In the genomic region with DNA sequence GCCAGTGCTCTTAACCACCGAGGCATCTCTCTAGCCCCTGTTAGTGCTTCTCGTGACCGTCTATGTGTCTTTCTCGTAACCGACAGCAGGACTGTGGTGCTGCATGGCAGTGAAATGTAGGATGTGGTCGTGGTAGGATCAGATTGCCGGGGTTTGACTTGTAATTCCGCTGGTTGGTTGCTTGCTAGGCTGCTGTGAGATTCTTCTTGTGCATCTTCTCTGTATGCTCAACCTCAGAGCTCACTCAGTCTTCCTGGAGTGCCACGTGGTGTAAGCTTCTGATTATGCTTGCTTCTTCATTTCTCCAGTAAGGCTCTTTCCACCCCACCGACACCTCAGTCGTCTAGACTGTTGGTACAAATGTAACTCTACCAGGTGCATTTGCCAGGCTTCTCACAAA, we compare ENCODE assay signal across 20 mouse cellular contexts. TPM values are rescaled to one million over a fixed set of nuclear protein-coding genes. Genes with fewer than 3 reads are reported as not detected.
DNase-seq lines count a peak whose midpoint lies in the region; ATAC-seq and TF ChIP-seq lines count a peak whose summit lies in the region.
"Had no signal": no experiment of that assay in that cellular context is flagged by ENCODE, and none has a peak within 500 bp of the region (broad histone marks: within the 10 kb centered on the region; RNA-seq: fewer than 3 reads in every experiment).

No protein-coding gene starts in this region.

- H3K4me1 ChIP-seq in midbrain, embryonic 11.5 days (ENCODE audit: control insufficient read depth, insufficient read depth, low read length), result no peaks in the 10 kb centered on the region
- H3K4me1 ChIP-seq in midbrain, postnatal 0 days (ENCODE audit: insufficient read depth, low read length), result no peaks in the 10 kb centered on the region
- no peaks in the 10 kb centered on the region for H3K4me1 ChIP-seq in stomach, postnatal 0 days (replicated peaks; ENCODE audit: control insufficient read depth, insufficient read depth)
- H3K4me1 ChIP-seq: embryonic facial prominence, embryonic 15.5 days; forebrain, embryonic 12.5 days had no signal

- no peaks in the 10 kb centered on the region for H3K36me3 ChIP-seq in midbrain, embryonic 11.5 days (ENCODE audit: control insufficient read depth, insufficient read depth, low read length)
- no peaks in the 10 kb centered on the region for H3K36me3 ChIP-seq in midbrain, postnatal 0 days (ENCODE audit: insufficient read depth, low read length)
- no peaks in the 10 kb centered on the region for H3K36me3 ChIP-seq in stomach, postnatal 0 days (ENCODE audit: control insufficient read depth, insufficient read depth, low read length)
- H3K36me3 ChIP-seq: embryonic facial prominence, embryonic 15.5 days; forebrain, embryonic 12.5 days; limb, embryonic 15.5 days had no signal

- no peak for TF ChIP-seq CTCF in midbrain, postnatal 0 days (IDR thresholded peaks at IDR 0.05)
- no peak for TF ChIP-seq CTCF in stomach, postnatal 0 days (IDR thresholded peaks at IDR 0.05; ENCODE audit: low read depth)

- no peak overlapping the region for H3K9ac ChIP-seq in midbrain, embryonic 11.5 days (ENCODE audit: low read length)
- no peak overlapping the region for H3K9ac ChIP-seq in midbrain, postnatal 0 days (replicated peaks; ENCODE audit: low read length, poor library complexity, severe bottlenecking)
- no peak overlapping the region for H3K9ac ChIP-seq in stomach, postnatal 0 days (ENCODE audit: low read length)
- H3K9ac ChIP-seq: embryonic facial prominence, embryonic 15.5 days; limb, embryonic 15.5 days had no signal

- TF ChIP-seq EP300 in stomach, postnatal 0 days (optimal IDR thresholded peaks at IDR 0.05), result no peak

- 95% methylated on average over 11 of the region's 11 CpGs for WGBS in midbrain, embryonic 11.5 days
- WGBS in midbrain, postnatal 0 days, result 93% methylated on average over 11 of the region's 11 CpGs
- WGBS in stomach, postnatal 0 days, result 84% methylated on average over 11 of the region's 11 CpGs

- no peak overlapping the region for H3K27ac ChIP-seq in midbrain, embryonic 11.5 days (ENCODE audit: low read depth, low read length)
- H3K27ac ChIP-seq in midbrain, postnatal 0 days (ENCODE audit: low read depth, low read length), result no peak overlapping the region
- H3K27ac ChIP-seq in stomach, postnatal 0 days (replicated peaks), result no peak overlapping the region
- H3K27ac ChIP-seq: embryonic facial prominence, embryonic 15.5 days; forebrain, embryonic 12.5 days; heart, adult 2 months; limb, embryonic 15.5 days had no signal

- peak; percentile 33 for DNase-seq in midbrain, embryonic 11.5 days (ENCODE audit: low spot score, missing footprints)
- no peak for DNase-seq in midbrain, postnatal 0 days (ENCODE audit: low spot score)
- peak; percentile 85 for DNase-seq in T-cell, adult 2 months (ENCODE audit: low spot score)
- DNase-seq in thymus, postnatal 25 days, result peak; percentile 47
- DNase-seq in stomach, postnatal 0 days (ENCODE audit: low spot score), result no peak
- DNase-seq in adrenal gland, adult 18-20 months (ENCODE audit: low spot score in 2 of 2), result no peak
- DNase-seq in right cerebral cortex, postnatal 36 days (ENCODE audit: low spot score in 2 of 2), result no peak
- DNase-seq: cerebellum, adult 11 months; heart, adult 2 months; heart, postnatal 10 days; lung, adult 2 months; right cerebral cortex, adult 18-20 months had no signal

- no peak for ATAC-seq in midbrain, embryonic 11.5 days (ENCODE audit: low FRiP score)
- ATAC-seq in midbrain, postnatal 0 days (ENCODE audit: low FRiP score), result no peak
- peak; percentile 50 for ATAC-seq in megakaryocyte progenitor cell, adult 5-6 weeks (replicated peaks; ENCODE audit: poor library complexity)
- ATAC-seq in stomach, postnatal 0 days (ENCODE audit: low FRiP score, low TSS enrichment), result no peak
- ATAC-seq: hindbrain, embryonic 16.5 days; Patski had no signal

- H3K9me3 ChIP-seq in midbrain, embryonic 11.5 days (ENCODE audit: control insufficient read depth, low read length), result no peaks in the 10 kb centered on the region
- H3K9me3 ChIP-seq in midbrain, postnatal 0 days (ENCODE audit: low read length), result no peaks in the 10 kb centered on the region
- no peaks in the 10 kb centered on the region for H3K9me3 ChIP-seq in stomach, postnatal 0 days (ENCODE audit: control insufficient read depth, low read length)
- H3K9me3 ChIP-seq: embryonic facial prominence, embryonic 15.5 days; forebrain, embryonic 12.5 days; limb, embryonic 15.5 days had no signal

- H3K4me3 ChIP-seq in midbrain, embryonic 11.5 days (ENCODE audit: low read depth, low read length), result no peak overlapping the region
- no peak overlapping the region for H3K4me3 ChIP-seq in midbrain, postnatal 0 days (ENCODE audit: low read depth, low read length)
- H3K4me3 ChIP-seq in stomach, postnatal 0 days (ENCODE audit: low read depth, low read length), result no peak overlapping the region
- H3K4me3 ChIP-seq: embryonic facial prominence, embryonic 15.5 days; forebrain, embryonic 12.5 days; heart, adult 2 months; limb, embryonic 15.5 days had no signal

- no peak overlapping the region for H3K4me2 ChIP-seq in midbrain, embryonic 11.5 days
- no peak overlapping the region for H3K4me2 ChIP-seq in midbrain, postnatal 0 days (ENCODE audit: low read depth, low read length, poor library complexity, severe bottlenecking)
- H3K4me2 ChIP-seq in stomach, postnatal 0 days (replicated peaks; ENCODE audit: low read depth), result no peak overlapping the region
- H3K4me2 ChIP-seq: embryonic facial prominence, embryonic 15.5 days; forebrain, embryonic 12.5 days; limb, embryonic 15.5 days had no signal

- no peaks in the 10 kb centered on the region for H3K27me3 ChIP-seq in midbrain, embryonic 11.5 days (ENCODE audit: control insufficient read depth, insufficient read depth, low read length)
- no peaks in the 10 kb centered on the region for H3K27me3 ChIP-seq in midbrain, postnatal 0 days (ENCODE audit: insufficient read depth, low read length)
- H3K27me3 ChIP-seq in stomach, postnatal 0 days (ENCODE audit: control insufficient read depth, insufficient read depth, low read length), result no peaks in the 10 kb centered on the region
- H3K27me3 ChIP-seq: embryonic facial prominence, embryonic 15.5 days; forebrain, embryonic 12.5 days; limb, embryonic 15.5 days; Patski had no signal

RNA-seq across cellular contexts. Expression of a gene that starts 17.1 kb away (rescaled TPM):
- 0.15 and 0.25 TPM in 2 replicates for polyA plus RNA-seq in midbrain, embryonic 11.5 days (2014; fragmentation: Nextera tagmentation; extraction: Ambion mirVana)
- total RNA-seq in midbrain, postnatal 0 days (2014; rRNA removed), result not detected in 2 replicates
- polyA plus RNA-seq in midbrain, postnatal 0 days (2015; fragmentation: Nextera tagmentation; extraction: Ambion mirVana), result 0.10 and 0.11 TPM in 2 replicates
- 0.68 and 2.1 TPM in 2 replicates for total RNA-seq in megakaryocyte progenitor cell, adult 5-6 weeks (2015)
- total RNA-seq in megakaryocyte progenitor cell, adult 5-6 weeks (2017), result 0.34 and 1.9 TPM in 2 replicates
- 0.06 and 0.08 TPM in 2 replicates for polyA plus RNA-seq in stomach, postnatal 0 days (2015; fragmentation: Nextera tagmentation; extraction: Ambion mirVana)
- total RNA-seq in adrenal gland, adult 18-20 months (2021), result under 1 TPM; 0.20 to 0.45 TPM
- total RNA-seq: layer of hippocampus, adult 8-10 months had no signal
- polyA plus RNA-seq: kidney, embryonic 16.5 days had no signal

RNA-seq across cellular contexts. Expression of a gene that starts 20.1 kb away (rescaled TPM):
- 64.0 and 67.7 TPM in 2 replicates for polyA plus RNA-seq in midbrain, embryonic 11.5 days (2014; fragmentation: Nextera tagmentation; extraction: Ambion mirVana)
- 39.8 and 43.6 TPM in 2 replicates for total RNA-seq in midbrain, postnatal 0 days (2014; rRNA removed)
- polyA plus RNA-seq in midbrain, postnatal 0 days (2015; fragmentation: Nextera tagmentation; extraction: Ambion mirVana), result 50.9 and 51.7 TPM in 2 replicates
- total RNA-seq in megakaryocyte progenitor cell, adult 5-6 weeks (2015), result 31.1 and 33.5 TPM in 2 replicates
- 19.0 and 25.2 TPM in 2 replicates for total RNA-seq in megakaryocyte progenitor cell, adult 5-6 weeks (2017)
- 38.5 and 38.6 TPM in 2 replicates for polyA plus RNA-seq in stomach, postnatal 0 days (2015; fragmentation: Nextera tagmentation; extraction: Ambion mirVana)
- 10 to 100 TPM; 32.8 to 35.1 TPM for total RNA-seq in adrenal gland, adult 18-20 months (2021)

Comparison
In these comparisons a context has a peak if more than half of its experiments do, and no peak if none do; other contexts are left out.
1. DNase-seq: peak in midbrain, embryonic 11.5 days (single experiment), T-cell, adult 2 months (single experiment) and thymus, postnatal 25 days (single experiment); none in midbrain, postnatal 0 days (single experiment), stomach, postnatal 0 days (single experiment), adrenal gland, adult 18-20 months (0 of 2) and right cerebral cortex, postnatal 36 days (0 of 2).